Mouse (Mus musculus): ENCODE results near the gene Psmb9.
"Not testable (repeated sequence)": the region's sequence is repeated elsewhere in the genome, so short reads cannot be mapped to it uniquely, and the experiment has no call there.

DNA sequence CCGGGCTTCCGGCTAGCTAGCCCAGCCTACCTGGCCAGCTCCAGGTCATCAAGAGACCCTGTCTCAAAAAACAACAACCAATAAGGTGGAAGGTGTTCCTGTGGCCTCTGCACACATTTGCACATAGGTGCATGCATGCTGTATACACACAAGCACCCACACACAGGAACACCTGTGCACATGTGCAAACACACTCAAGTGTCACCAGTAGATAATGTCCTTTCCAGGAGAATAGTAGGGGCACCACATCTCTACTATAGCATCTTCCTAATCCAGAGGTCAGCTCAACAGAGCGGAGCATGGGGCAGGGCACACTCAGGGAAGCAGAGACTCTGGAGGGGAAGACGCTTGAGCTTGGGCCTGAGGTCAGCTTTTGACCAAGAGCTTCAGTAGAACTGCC is 43.3 kb downstream of the Psmb9 start:
- TF ChIP-seq CTCF (IDR thresholded peaks at IDR 0.05; ENCODE audit: low read depth, low read length); POLR2A (IDR thresholded peaks at IDR 0.05; ENCODE audit: borderline replicate concordance, low read depth, low read length): not testable (repeated sequence)

Measured in bone marrow macrophage, adult 2 months (primary cell).